Mouse (Mus musculus) cerebellum, adult 2 months (tissue): ENCODE measurements around the gene Zranb3. TPM values are rescaled to one million over a fixed set of nuclear protein-coding genes. Genes with fewer than 3 reads are reported as not detected.

Experiments used
- DNase-seq, 2 experiments: peaks; one replicate each; pipeline ENCODE4 v3.0.0; 2021
- H3K27ac ChIP-seq: fragments of 200-500 bp; 2 replicates; pipeline ENCODE4 v1.5.1; 2012; ENCODE audit warnings: low read length, control low read depth, inconsistent platforms; ENCODE audit not compliant: insufficient read depth
- H3K27me3 ChIP-seq: fragments of 200-500 bp; 2 replicates; pipeline ENCODE4 v1.6.1; 2012; ENCODE audit warnings: inconsistent platforms, mild to moderate bottlenecking, low read length, moderate library complexity; ENCODE audit not compliant: control insufficient read depth, insufficient read depth
- H3K4me1 ChIP-seq: fragments of 200-500 bp; 2 replicates; pipeline ENCODE4 v1.6.1; 2011; ENCODE audit warnings: low read length; ENCODE audit not compliant: control insufficient read depth, insufficient read depth
- H3K4me3 ChIP-seq: fragments of 200-500 bp; replicated peaks from 2 replicates; pipeline ENCODE3; 2011; ENCODE audit warnings: mild to moderate bottlenecking, low read depth, low read length, control low read depth; ENCODE audit not compliant: insufficient read depth
- CTCF ChIP-seq: fragments of 200-500 bp; IDR thresholded peaks from 2 replicates; pipeline ENCODE4 v1.5.1; 2011; ENCODE audit warnings: low read depth, mild to moderate bottlenecking, control low read depth, low read length, moderate library complexity, borderline replicate concordance; ENCODE audit not compliant: insufficient read depth
- POLR2A ChIP-seq: fragments of 200-500 bp; IDR thresholded peaks from 2 replicates; pipeline ENCODE4 v1.6.1; 2011; ENCODE audit warnings: low read length, control low read depth, borderline replicate concordance; ENCODE audit not compliant: insufficient read depth
- WGBS: fragments of 180-500 bp; shearing (Covaris S2); methylation state at CpG from one replicate; pipeline ENCODE4 v1.1.7; 2018; 5-methylcytosine and 5-hydroxymethylcytosine counted together
- polyA plus RNA-seq: library from polyadenylated mRNA; depleted of rRNA; stranded (reverse); fragments of >200 nt; gene quantifications from 2 replicates; pipeline ENCODE4 v1.2.3, GENCODE M21; 2012

Gene Zranb3
- polyA plus RNA-seq, 1 experiment = 3.2 TPM

DNA sequence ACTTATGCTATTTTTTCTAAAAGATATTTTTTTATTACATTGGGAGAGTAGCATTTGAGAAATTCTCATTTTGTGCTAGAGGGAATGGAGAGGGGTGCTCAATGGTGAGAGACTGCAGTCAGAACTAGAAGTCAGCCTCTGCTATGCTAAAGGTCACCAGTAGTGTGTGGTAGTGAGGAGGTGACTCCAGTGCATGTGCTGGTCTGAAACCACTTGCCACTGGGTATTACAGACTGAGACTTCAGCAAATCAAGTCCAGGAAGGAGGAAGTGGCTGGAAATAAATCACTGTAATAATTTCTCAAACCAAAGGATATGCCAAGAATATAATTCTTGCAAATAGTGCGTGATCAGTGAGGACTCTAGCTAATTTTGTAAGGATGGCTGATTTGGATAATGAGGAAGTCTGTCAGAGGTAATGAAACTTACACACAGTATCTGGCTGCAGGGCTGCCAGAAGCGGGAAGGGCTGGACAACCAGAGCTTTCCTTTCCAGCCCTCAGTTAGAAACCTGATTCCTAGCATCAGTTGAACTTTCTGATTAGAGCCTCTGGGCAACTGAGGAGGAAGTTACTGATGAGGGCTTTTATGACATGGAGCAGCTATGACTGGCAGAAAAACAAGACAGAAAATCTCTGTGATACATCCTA is 121.8 kb downstream of the Zranb3 start:
- H3K27me3 ChIP-seq = no peaks in the 10 kb centered on the region
- H3K4me1 ChIP-seq = no peaks in the 10 kb centered on the region
- no peak for DNase-seq
- no peak overlapping the region for H3K4me3 ChIP-seq
- H3K27ac ChIP-seq = no peak overlapping the region
- 55% methylated on average over 2 of the region's 2 CpGs for WGBS
- TF ChIP-seq CTCF (no peak), POLR2A (no peak)

DNA sequence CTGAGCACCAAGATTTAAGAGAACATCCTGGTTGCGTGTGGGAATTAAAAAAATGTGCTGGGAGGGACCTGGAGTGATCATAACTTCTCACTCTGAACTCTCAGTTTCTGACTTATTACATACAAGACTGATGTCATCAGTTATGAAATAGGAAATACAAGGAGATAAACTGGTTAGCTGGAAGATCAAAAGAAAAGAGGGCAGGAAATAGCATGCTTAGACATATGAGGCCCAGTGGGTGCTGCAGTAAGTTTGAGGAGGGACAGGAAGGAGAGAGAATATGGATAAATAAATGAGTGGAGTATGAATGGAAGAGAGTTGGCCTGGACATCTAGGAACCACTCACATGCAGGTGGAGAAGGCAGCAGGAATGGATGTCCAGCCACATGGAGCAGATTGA is 124.7 kb downstream of the Zranb3 start:
- no peaks in the 10 kb centered on the region; the same call in 1 of the 2 replicates for H3K4me1 ChIP-seq
- no peak for TF ChIP-seq CTCF
- no peak for TF ChIP-seq POLR2A
- 92% methylated on average over 1 of the region's 1 CpGs for WGBS
- H3K4me3 ChIP-seq = no peak overlapping the region
- no peak overlapping the region for H3K27ac ChIP-seq
- no peaks in the 10 kb centered on the region for H3K27me3 ChIP-seq
- DNase-seq = no peak

DNA sequence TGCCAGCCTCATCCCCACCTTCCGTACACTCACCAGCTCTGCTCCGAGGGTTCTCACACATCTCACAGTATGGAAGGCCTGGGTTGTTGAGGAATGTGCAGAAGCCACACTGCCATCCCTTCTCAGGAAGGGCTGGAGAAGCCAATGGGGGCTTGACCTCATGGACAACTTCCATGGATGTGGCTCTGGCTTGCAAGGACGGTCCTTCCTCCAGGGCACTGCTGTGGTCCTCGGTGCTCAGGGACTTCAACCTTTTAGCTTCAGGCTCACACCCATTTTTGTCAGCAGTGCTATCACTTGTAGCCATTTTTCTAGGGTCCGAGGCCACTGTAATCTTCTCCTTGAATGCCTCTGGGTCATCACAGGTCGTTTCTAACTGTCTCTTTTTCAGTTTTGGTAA is 126.7 kb downstream of the Zranb3 start:
- Histone ChIP-seq H3K4me1 (no peaks in the 10 kb centered on the region; the same call in 1 of the 2 replicates), H3K27me3 (no peaks in the 10 kb centered on the region), H3K27ac (no peak overlapping the region), H3K4me3 (no peak overlapping the region)
- 74% methylated on average over 6 of the region's 6 CpGs for WGBS
- TF ChIP-seq POLR2A (no peak), CTCF (no peak)
- no peak for DNase-seq

DNA sequence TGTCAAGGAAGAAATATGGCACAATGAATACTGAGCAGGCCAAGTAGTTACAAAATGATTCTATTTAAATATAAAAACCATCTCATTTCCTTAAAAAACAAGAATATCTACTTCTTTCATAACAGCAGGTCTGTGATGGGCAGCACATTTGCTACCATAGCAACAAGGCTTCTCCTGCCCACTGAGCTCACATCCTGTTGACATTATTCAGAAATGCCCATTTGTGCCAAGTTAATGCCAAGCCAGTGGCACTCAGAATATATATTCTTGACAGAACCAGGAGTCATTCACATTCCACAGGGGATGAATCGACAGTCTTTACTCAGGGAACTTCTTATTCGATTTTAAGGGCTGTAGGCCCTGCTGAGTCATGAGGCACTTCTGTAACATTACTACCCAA is 127.2 kb downstream of the Zranb3 start:
- 18% methylated on average over 2 of the region's 2 CpGs for WGBS

DNA sequence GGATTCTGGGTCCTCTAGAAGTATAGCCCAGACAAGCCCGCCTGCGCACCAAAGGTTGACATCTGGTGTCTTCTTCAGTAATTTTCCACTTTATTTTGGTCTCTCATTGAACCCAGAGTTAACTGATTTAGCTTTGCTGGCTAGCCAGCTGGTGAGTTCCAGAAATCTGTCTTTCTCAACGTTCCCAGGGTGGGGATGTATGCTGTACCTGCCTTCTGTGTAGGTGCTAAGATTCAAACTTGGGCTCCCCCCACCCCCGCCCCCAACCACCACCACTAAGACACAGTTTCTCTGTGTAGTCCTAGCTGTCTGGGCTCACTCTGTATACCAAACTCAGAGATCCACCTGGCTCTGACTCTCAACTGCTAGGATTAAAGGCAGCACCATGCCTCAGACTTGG is 128.8 kb downstream of the Zranb3 start:
- Histone ChIP-seq H3K27ac (no peak overlapping the region), H3K4me1 (no peaks in the 10 kb centered on the region; the same call in 1 of the 2 replicates), H3K4me3 (no peak overlapping the region), H3K27me3 (no peaks in the 10 kb centered on the region)
- TF ChIP-seq POLR2A (no peak), CTCF (no peak)
- no peak for DNase-seq
- 90% methylated on average over 4 of the region's 4 CpGs for whole genome bisulfite sequencing

More for the DNA sequence above, 127.2 kb downstream of the Zranb3 start:
- H3K4me1 ChIP-seq = no peaks in the 10 kb centered on the region; the same call in 1 of the 2 replicates
- TF ChIP-seq POLR2A = no peak
- TF ChIP-seq CTCF = no peak
- H3K27me3 ChIP-seq = no peaks in the 10 kb centered on the region
- no peak overlapping the region for H3K27ac ChIP-seq
- no peak overlapping the region for H3K4me3 ChIP-seq
- DNase-seq = no peak

DNA sequence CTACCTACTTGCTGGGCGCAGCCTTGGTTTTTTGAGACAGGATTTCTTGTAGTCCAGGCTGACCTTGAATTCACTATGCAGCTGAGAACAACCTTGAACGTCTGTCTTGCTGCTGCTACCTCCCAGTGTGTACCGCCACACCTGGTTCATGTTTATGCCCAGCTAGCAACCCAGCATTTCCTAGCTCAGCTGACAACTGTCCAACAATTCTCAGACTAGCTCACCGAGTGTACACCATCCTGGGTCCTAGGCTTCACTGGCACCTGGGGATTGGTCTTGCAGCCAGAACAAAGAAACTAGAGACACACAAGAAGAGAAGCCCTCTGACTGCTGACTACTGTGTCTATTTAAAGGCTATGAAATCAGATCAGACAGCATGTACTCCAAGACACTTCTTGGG is 132.0 kb downstream of the Zranb3 start:
- no peaks in the 10 kb centered on the region; the same call in 1 of the 2 replicates for H3K4me1 ChIP-seq
- TF ChIP-seq CTCF (no peak), POLR2A (no peak)
- H3K27ac ChIP-seq = no peak overlapping the region
- no peaks in the 10 kb centered on the region for H3K27me3 ChIP-seq
- DNase-seq = no peak
- no peak overlapping the region for H3K4me3 ChIP-seq
- 85% methylated on average over 4 of the region's 4 CpGs for WGBS

DNA sequence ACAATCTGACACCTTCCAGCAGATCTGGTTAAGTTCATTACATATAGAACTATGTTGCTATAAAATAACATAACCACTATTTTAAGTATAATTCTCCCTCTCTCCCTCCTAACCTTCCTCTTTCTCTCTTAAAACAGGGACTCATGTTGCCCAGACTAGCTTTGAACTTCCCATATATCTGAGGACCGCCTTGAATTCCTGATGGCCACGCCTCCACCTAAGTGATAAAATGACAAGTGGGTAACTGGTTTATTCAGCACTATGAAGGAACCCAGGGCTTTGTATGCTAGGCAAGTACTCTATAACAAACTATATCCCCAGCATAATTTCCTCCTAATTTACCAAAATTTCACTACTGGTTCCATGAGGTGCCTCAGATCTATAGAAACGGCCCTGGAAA is 139.5 kb downstream of the Zranb3 start:
- no peaks in the 10 kb centered on the region for H3K27me3 ChIP-seq
- H3K4me1 ChIP-seq = no peaks in the 10 kb centered on the region
- no peak overlapping the region for H3K4me3 ChIP-seq
- no peak for TF ChIP-seq POLR2A
- TF ChIP-seq CTCF = no peak
- 94% methylated on average over 3 of the region's 3 CpGs for WGBS
- no peak for DNase-seq
- H3K27ac ChIP-seq = no peak overlapping the region

DNA sequence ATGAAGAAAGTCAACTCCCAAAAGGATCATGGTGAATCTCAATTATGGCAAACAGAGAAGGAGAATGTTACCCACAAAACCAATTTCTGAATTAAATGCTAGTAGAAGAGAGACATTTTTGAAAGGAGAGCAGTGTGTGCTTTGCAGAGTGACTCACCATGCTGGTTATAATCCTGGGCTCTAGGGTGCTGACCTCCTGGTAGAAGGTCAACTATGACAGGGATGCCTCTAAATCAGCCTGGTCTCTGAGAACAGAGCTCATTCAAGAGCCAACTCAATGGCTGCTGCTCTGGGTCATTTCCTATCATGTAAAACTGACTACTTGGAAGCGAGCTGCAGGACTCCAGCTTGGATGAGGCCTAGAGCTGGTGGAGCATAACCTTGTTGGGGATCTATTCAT is 141.7 kb downstream of the Zranb3 start:
- no peak for DNase-seq
- TF ChIP-seq POLR2A = no peak
- no peak for TF ChIP-seq CTCF
- H3K4me3 ChIP-seq = no peak overlapping the region
- WGBS = 91% methylated on average over 1 of the region's 1 CpGs
- no peak overlapping the region for H3K27ac ChIP-seq
- H3K27me3 ChIP-seq = no peaks in the 10 kb centered on the region
- H3K4me1 ChIP-seq = no peaks in the 10 kb centered on the region

DNA sequence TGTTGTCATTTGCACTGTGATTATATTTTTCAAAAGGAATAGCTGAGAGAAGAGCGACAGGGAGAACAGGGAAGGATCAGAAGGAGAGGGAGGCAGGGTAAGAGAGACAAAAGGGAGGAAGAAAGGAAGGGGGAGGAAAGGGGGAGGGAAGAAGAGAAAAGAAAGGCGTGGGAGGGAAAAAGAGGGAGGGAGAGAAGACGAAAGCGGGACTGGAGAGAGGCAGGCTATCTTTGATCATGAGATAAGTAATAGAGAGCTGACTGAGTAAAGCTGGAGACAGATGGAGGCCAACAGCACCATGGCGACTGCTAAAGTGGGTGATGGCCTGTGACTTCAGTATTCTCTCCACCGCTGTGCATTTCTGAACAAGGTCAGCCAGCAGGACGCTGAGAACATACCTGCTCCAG is 143.5 kb downstream of the Zranb3 start:
- no peak for DNase-seq
- no peaks in the 10 kb centered on the region for H3K4me1 ChIP-seq
- H3K27ac ChIP-seq = no peak overlapping the region
- WGBS = 38% methylated on average over 7 of the region's 7 CpGs
- no peaks in the 10 kb centered on the region for H3K27me3 ChIP-seq
- no peak overlapping the region for H3K4me3 ChIP-seq
- no peak for TF ChIP-seq POLR2A
- TF ChIP-seq CTCF = no peak
